Comparison of ENCODE assay signal across 20 mouse cellular contexts in genomic region chr11:75933371-75933770, GRCm38 (mm10). TPM values are rescaled to one million over a fixed set of nuclear protein-coding genes. Genes with fewer than 3 reads are reported as not detected.
DNase-seq lines count a peak whose midpoint lies in the region; TF ChIP-seq lines count a peak whose summit lies in the region.
"Had no signal": no experiment of that assay in that cellular context is flagged by ENCODE, and none has a peak within 500 bp of the region (broad histone marks: within the 10 kb centered on the region; RNA-seq: fewer than 3 reads in every experiment).

No protein-coding gene starts in this region.

- intact Hi-C loops in gastrocnemius, adult 2 months (cut with DNase I), result no loop called here

- no peak for TF ChIP-seq CTCF in gastrocnemius, adult 2 months (IDR thresholded peaks at IDR 0.05)

- H3K4me3 ChIP-seq in gastrocnemius, adult 2 months, result no peak overlapping the region
- H3K4me3 ChIP-seq in brown adipose tissue, adult 24 weeks (ENCODE audit: insufficient read depth, low read depth, low read length), result no peak overlapping the region
- H3K4me3 ChIP-seq: embryonic facial prominence, embryonic 10.5 days; forebrain, embryonic 10.5 days; heart, adult 2 months; heart, embryonic 15.5 days had no signal

- peak overlapping the region; percentile 84 for H3K27ac ChIP-seq in gastrocnemius, adult 2 months
- H3K27ac ChIP-seq in brown adipose tissue, adult 24 weeks (replicated peaks; ENCODE audit: low read depth, low read length), result peak overlapping the region; percentile 34
- H3K27ac ChIP-seq: embryonic facial prominence, embryonic 10.5 days; forebrain, embryonic 10.5 days; hindbrain, embryonic 14.5 days had no signal

- DNase-seq in gastrocnemius, adult 2 months, result no peak
- DNase-seq in gastrocnemius, postnatal 4 days (ENCODE audit: low spot score in 2 of 2), result no peak
- peak; percentile 25 for DNase-seq in 3T3-L1 (ENCODE audit: low read depth, low spot score)
- DNase-seq in NIH3T3 (ENCODE audit: low read depth), result peak; percentile 20
- DNase-seq in retina, postnatal 1 day, result no peak
- DNase-seq in thymus, postnatal 4 days, result no peak
- DNase-seq: B cell, adult 2 months; cerebellum, adult 2 months; cerebellum, postnatal 10 days; gastrocnemius, postnatal 10 days; heart, adult 2 months; heart, postnatal 14 days; kidney, adult 11 months; kidney, adult 9 months had no signal

- peaks cover 35% of the 10 kb centered on the region for H3K4me1 ChIP-seq in brown adipose tissue, adult 24 weeks (ENCODE audit: control insufficient read depth, insufficient read depth, insufficient read length, low read length)

RNA-seq across cellular contexts. Expression of gene Rph3al, which starts 4.9 kb away (rescaled TPM):
- 10 to 100 TPM; 12.7 to 15.0 TPM for total RNA-seq in gastrocnemius, adult 2 months (2021)
- 1 to 10 TPM; 5.4 to 7.6 TPM for total RNA-seq in gastrocnemius, postnatal 4 days (2021)
- 1.9 and 2.8 TPM in 2 replicates for polyA plus RNA-seq in brown adipose tissue, adult 24 weeks (2012; ENCODE audit: insufficient read depth, insufficient read length, missing spikeins)
- total RNA-seq: G1E had no signal
- polyA plus RNA-seq: G1E had no signal

Comparison
In these comparisons a context has a peak if more than half of its experiments do, and no peak if none do; other contexts are left out.
1. DNase-seq: peak in 3T3-L1 (single experiment) and NIH3T3 (single experiment); none in gastrocnemius, adult 2 months (single experiment), gastrocnemius, postnatal 4 days (0 of 2), retina, postnatal 1 day (single experiment) and thymus, postnatal 4 days (single experiment).